8 mouse cellular contexts compared by ENCODE assay signal in genomic region chr12:7978190-7978884, GRCm38 (mm10). TPM values are rescaled to one million over a fixed set of nuclear protein-coding genes. Genes with fewer than 3 reads are reported as not detected.
DNase-seq lines count a peak whose midpoint lies in the region; ATAC-seq and TF ChIP-seq lines count a peak whose summit lies in the region.

No protein-coding gene starts in this region.

- DNase-seq in adrenal gland, adult 18-20 months (ENCODE audit: low spot score in 2 of 2) = peak; percentile 58 to 65
- peak; percentile 61 to 65 for DNase-seq in cerebellum, postnatal 36 days
- DNase-seq in gastrocnemius, adult 2 months = peak; percentile 48
- DNase-seq in intestine, embryonic 14.5 days (ENCODE audit: low spot score) = peak; percentile 92
- DNase-seq in left cerebral cortex, adult 8-10 months (ENCODE audit: low spot score in 2 of 2) = peak; percentile 30 to 74
- DNase-seq in right cerebral cortex, postnatal 14 days = peak; percentile 68

- H3K9me3 ChIP-seq in intestine, embryonic 14.5 days (ENCODE audit: control insufficient read depth, low read length) = no peaks in the 10 kb centered on the region

- no peaks in the 10 kb centered on the region for H3K36me3 ChIP-seq in intestine, embryonic 14.5 days (ENCODE audit: control insufficient read depth, insufficient read depth, low read length)

- no peak overlapping the region for H3K27ac ChIP-seq in gastrocnemius, adult 2 months
- H3K27ac ChIP-seq in intestine, embryonic 14.5 days (ENCODE audit: low read depth) = no peak overlapping the region

- ATAC-seq in intestine, embryonic 14.5 days (replicated peaks; ENCODE audit: low FRiP score, low TSS enrichment, low read depth) = peak; percentile 78; the same call in 1 of the 2 replicates
- peak; percentile 79 for ATAC-seq in megakaryocyte, adult 5-6 weeks (ENCODE audit: poor library complexity, severe bottlenecking)
- ATAC-seq in monocyte, adult 5-6 weeks (replicated peaks; ENCODE audit: insufficient number of reproducible peaks, low FRiP score, low TSS enrichment, poor library complexity, severe bottlenecking) = no peak

- intact Hi-C loops in gastrocnemius, adult 2 months (cut with DNase I) = no loop called here

- no peaks in the 10 kb centered on the region for H3K27me3 ChIP-seq in intestine, embryonic 14.5 days (replicated peaks; ENCODE audit: control insufficient read depth, insufficient read depth, low read length)

- H3K4me2 ChIP-seq in intestine, embryonic 14.5 days (ENCODE audit: low read length) = peak overlapping the region; percentile 21; the same call in 1 of the 2 replicates

- 39% methylated on average over 13 of the region's 13 CpGs for WGBS in intestine, embryonic 14.5 days

- no peaks in the 10 kb centered on the region for H3K4me1 ChIP-seq in intestine, embryonic 14.5 days (replicated peaks; ENCODE audit: control insufficient read depth, insufficient read depth, low read length)

- H3K9ac ChIP-seq in intestine, embryonic 14.5 days (ENCODE audit: low read length) = no peak overlapping the region

- peak; percentile 92 for TF ChIP-seq CTCF in gastrocnemius, adult 2 months (IDR thresholded peaks at IDR 0.05)

- H3K4me3 ChIP-seq in gastrocnemius, adult 2 months = no peak overlapping the region
- H3K4me3 ChIP-seq in intestine, embryonic 14.5 days (ENCODE audit: low read depth, low read length) = peak overlapping the region; percentile 24

RNA-seq across cellular contexts. Expression of gene Apob, which starts 0.9 kb away (rescaled TPM):
- total RNA-seq in adrenal gland, adult 18-20 months (2021) = under 1 TPM in 1 of 2 experiments, not detected in 1; 0.93 TPM
- under 1 TPM in 1 of 2 experiments, not detected in 1; 0.06 TPM for total RNA-seq in gastrocnemius, adult 2 months (2021)
- polyA plus RNA-seq in intestine, embryonic 14.5 days (2014; fragmentation: Nextera tagmentation; extraction: Ambion mirVana) = 40.7 and 43.5 TPM in 2 replicates
- under 1 TPM in 2 of 4 experiments, not detected in 2; 0.02 to 0.06 TPM for total RNA-seq in left cerebral cortex, adult 8-10 months (2022)
- total RNA-seq in megakaryocyte, adult 5-6 weeks (2015) = not detected in 2 replicates
- not detected in 2 replicates for total RNA-seq in megakaryocyte, adult 5-6 weeks (2017)
- total RNA-seq in monocyte, adult 5-6 weeks (2017) = not detected in 3 replicates
